Mouse (Mus musculus): ENCODE measurements around the gene Aebp1.
"Not testable (repeated sequence)": the region's sequence is repeated elsewhere in the genome, so short reads cannot be mapped to it uniquely, and the experiment has no call there.

Aebp1 gene

GRCm38 (mm10) chr11:5855902-5856301 is 5.8 kb upstream of the Aebp1 start:
- DNase-seq (ENCODE audit: low spot score in 2 of 2) = peak; percentile 25 to 37

- DNase-seq (ENCODE audit: low spot score in 2 of 2) = no peak
Observed at GRCm38 (mm10) chr11:5856479-5857130, 5.1 kb upstream of the Aebp1 start.

- no peak for DNase-seq (ENCODE audit: low spot score in 2 of 2)
Observed at GRCm38 (mm10) chr11:5858723-5859122, 3.0 kb upstream of the Aebp1 start.

- no peak for DNase-seq (ENCODE audit: low spot score in 2 of 2)
Observed at GRCm38 (mm10) chr11:5859883-5860550, 1.7 kb upstream of the Aebp1 start.

- no peak for DNase-seq (ENCODE audit: low spot score in 2 of 2)
Observed at GRCm38 (mm10) chr11:5860639-5861038, 1.1 kb upstream of the Aebp1 start.

- DNase-seq (ENCODE audit: low spot score in 2 of 2) = no peak
Observed at GRCm38 (mm10) chr11:5862394-5863105, 803 bp downstream of the Aebp1 start.

- no peak for DNase-seq (ENCODE audit: low spot score in 2 of 2)
Observed at GRCm38 (mm10) chr11:5867196-5867595, 5.4 kb downstream of the Aebp1 start.

- no peak for DNase-seq (ENCODE audit: low spot score in 2 of 2)
Observed at GRCm38 (mm10) chr11:5868324-5868723, 6.6 kb downstream of the Aebp1 start.

GRCm38 (mm10) chr11:5869331-5869730 is 7.6 kb downstream of the Aebp1 start:
- DNase-seq (ENCODE audit: low spot score in 2 of 2) = no peak

GRCm38 (mm10) chr11:5870069-5870468 is 8.3 kb downstream of the Aebp1 start:
- DNase-seq (ENCODE audit: low spot score in 2 of 2) = no peak

GRCm38 (mm10) chr11:5872707-5873106 is 11.0 kb downstream of the Aebp1 start:
- DNase-seq (ENCODE audit: low spot score in 2 of 2) = no peak

- DNase-seq (ENCODE audit: low spot score in 2 of 2) = no peak
Observed at GRCm38 (mm10) chr11:5873192-5873591, 11.4 kb downstream of the Aebp1 start.

- DNase-seq (ENCODE audit: low spot score in 2 of 2) = no peak
Observed at GRCm38 (mm10) chr11:5877421-5877820, 15.7 kb downstream of the Aebp1 start.

- DNase-seq (ENCODE audit: low spot score in 2 of 2) = peak; percentile 98 to 99
Observed at GRCm38 (mm10) chr11:5877921-5878526, 16.3 kb downstream of the Aebp1 start, which contains the start of gene Pold2. TSS of gene Pold2 (minus strand) at chr11:5878292.

- DNase-seq (ENCODE audit: low spot score in 2 of 2) = no peak
Observed at GRCm38 (mm10) chr11:5878661-5879060, 16.9 kb downstream of the Aebp1 start.

GRCm38 (mm10) chr11:5879905-5880304 is 18.2 kb downstream of the Aebp1 start:
- DNase-seq (ENCODE audit: low spot score in 2 of 2) = peak; percentile 50 to 52

- DNase-seq (ENCODE audit: low spot score in 2 of 2) = no peak
Observed at GRCm38 (mm10) chr11:5882518-5882917, 20.8 kb downstream of the Aebp1 start.

GRCm38 (mm10) chr11:5886187-5886586 is 24.4 kb downstream of the Aebp1 start:
- peak; percentile 59 to 79 for DNase-seq (ENCODE audit: low spot score in 2 of 2)

GRCm38 (mm10) chr11:5887250-5887649 is 25.5 kb downstream of the Aebp1 start:
- no peak for DNase-seq (ENCODE audit: low spot score in 2 of 2)

- not testable (repeated sequence) for DNase-seq (ENCODE audit: low spot score in 2 of 2)
Observed at GRCm38 (mm10) chr11:5888563-5888962, 26.8 kb downstream of the Aebp1 start.

- DNase-seq (ENCODE audit: low spot score in 2 of 2) = no peak
Observed at GRCm38 (mm10) chr11:5892151-5892591, 30.4 kb downstream of the Aebp1 start.

GRCm38 (mm10) chr11:5892810-5893368 is 31.1 kb downstream of the Aebp1 start:
- no peak for DNase-seq (ENCODE audit: low spot score in 2 of 2)
